19 mouse cellular contexts compared by ENCODE assay signal in the genomic region with DNA sequence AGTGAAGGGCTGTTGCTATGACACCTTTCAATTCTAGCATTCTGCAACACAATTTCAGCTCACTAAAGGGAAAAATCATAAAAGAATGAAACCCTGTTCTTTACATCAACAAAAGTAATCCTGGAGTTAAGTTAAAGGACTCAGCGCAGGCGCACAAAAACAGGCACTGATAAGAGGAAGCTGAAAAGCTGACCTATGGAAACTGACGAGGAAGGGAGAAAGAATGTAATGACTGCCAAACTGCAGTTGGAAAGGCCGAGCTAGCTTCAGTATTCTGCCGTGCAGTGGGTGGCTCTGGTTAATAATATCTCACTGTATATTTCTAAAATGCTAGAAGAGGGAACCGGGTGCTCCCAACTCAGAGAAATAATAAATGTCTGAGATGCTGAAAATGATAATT.
"Had no signal": no experiment of that assay in that cellular context is flagged by ENCODE, and none has a peak within 500 bp of the region (broad histone marks: within the 10 kb centered on the region; RNA-seq: fewer than 3 reads in every experiment).

No protein-coding gene starts in this region.

- ATAC-seq: intestine, embryonic 15.5 days; midbrain, embryonic 15.5 days had no signal

- H3K4me1 ChIP-seq: intestine, embryonic 15.5 days; kidney, embryonic 15.5 days; limb, embryonic 13.5 days; liver, embryonic 15.5 days; lung, embryonic 15.5 days; megakaryocyte, embryonic 14.5 days; midbrain, embryonic 15.5 days; neural tube, embryonic 13.5 days had no signal

- H3K9ac ChIP-seq: intestine, embryonic 15.5 days; kidney, embryonic 15.5 days; limb, embryonic 13.5 days; liver, embryonic 15.5 days; lung, embryonic 15.5 days; midbrain, embryonic 15.5 days; neural tube, embryonic 13.5 days had no signal

- H3K9me3 ChIP-seq: intestine, embryonic 15.5 days; kidney, embryonic 15.5 days; liver, embryonic 15.5 days; lung, embryonic 15.5 days; midbrain, embryonic 15.5 days; neural tube, embryonic 13.5 days had no signal

- H3K27ac ChIP-seq: intestine, embryonic 15.5 days; kidney, embryonic 15.5 days; limb, embryonic 13.5 days; liver, embryonic 15.5 days; lung, embryonic 15.5 days; midbrain, embryonic 15.5 days; neural tube, embryonic 13.5 days had no signal

- H3K27me3 ChIP-seq: intestine, embryonic 15.5 days; kidney, embryonic 15.5 days; limb, embryonic 13.5 days; liver, embryonic 15.5 days; lung, embryonic 15.5 days; megakaryocyte, embryonic 14.5 days; midbrain, embryonic 15.5 days; neural tube, embryonic 13.5 days had no signal

- H3K4me2 ChIP-seq: intestine, embryonic 15.5 days; kidney, embryonic 15.5 days; limb, embryonic 13.5 days; liver, embryonic 11.5 days; liver, embryonic 15.5 days; lung, embryonic 15.5 days; midbrain, embryonic 11.5 days; midbrain, embryonic 15.5 days; neural tube, embryonic 13.5 days had no signal

- H3K36me3 ChIP-seq: intestine, embryonic 15.5 days; kidney, embryonic 15.5 days; limb, embryonic 13.5 days; liver, embryonic 15.5 days; lung, embryonic 15.5 days; midbrain, embryonic 15.5 days; neural tube, embryonic 13.5 days had no signal

- DNase-seq: kidney, adult 2 months; kidney, postnatal 14 days; left cerebral cortex, postnatal 4 days; lung, postnatal 14 days; retina, postnatal 1 day; right cerebral cortex, postnatal 4 days; spleen, adult 18-20 months; thymus, adult 18-20 months; thymus, postnatal 14 days had no signal

- H3K4me3 ChIP-seq: intestine, embryonic 15.5 days; kidney, embryonic 15.5 days; limb, embryonic 13.5 days; liver, embryonic 15.5 days; lung, embryonic 15.5 days; megakaryocyte, embryonic 14.5 days; midbrain, embryonic 15.5 days; neural tube, embryonic 13.5 days had no signal
